Mouse (Mus musculus) lung, postnatal 36 days (tissue): Measurements from ENCODE around the gene Gm17660.

ENCODE experiments used
- DNase-seq: peaks from one replicate; pipeline ENCODE4 v3.0.0; 2022; ENCODE audit warnings: mixed read lengths

Gm17660 gene

DNA sequence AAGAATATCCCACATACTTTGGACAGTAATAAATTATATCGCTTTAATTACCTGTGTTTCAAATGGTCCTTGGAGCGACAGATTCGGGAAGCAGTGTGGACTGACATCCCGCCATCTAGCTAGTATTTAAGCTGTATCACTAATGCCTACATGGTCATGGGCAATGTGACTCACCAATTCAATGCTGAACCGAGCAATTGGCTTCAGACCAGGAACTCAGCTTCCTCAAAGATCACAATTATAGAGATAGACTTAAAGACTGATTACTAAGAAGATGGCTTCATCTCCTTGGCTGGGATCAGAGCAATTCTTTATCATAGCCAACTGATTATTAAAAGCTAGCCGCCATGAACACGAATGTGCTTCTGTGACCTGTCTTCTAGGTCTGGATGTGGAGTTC, at the start of gene Gm17660:
Gm17660 (minus strand) TSS at position 101 of the 400 bp plus-strand sequence.
- DNase-seq: no peak

DNA sequence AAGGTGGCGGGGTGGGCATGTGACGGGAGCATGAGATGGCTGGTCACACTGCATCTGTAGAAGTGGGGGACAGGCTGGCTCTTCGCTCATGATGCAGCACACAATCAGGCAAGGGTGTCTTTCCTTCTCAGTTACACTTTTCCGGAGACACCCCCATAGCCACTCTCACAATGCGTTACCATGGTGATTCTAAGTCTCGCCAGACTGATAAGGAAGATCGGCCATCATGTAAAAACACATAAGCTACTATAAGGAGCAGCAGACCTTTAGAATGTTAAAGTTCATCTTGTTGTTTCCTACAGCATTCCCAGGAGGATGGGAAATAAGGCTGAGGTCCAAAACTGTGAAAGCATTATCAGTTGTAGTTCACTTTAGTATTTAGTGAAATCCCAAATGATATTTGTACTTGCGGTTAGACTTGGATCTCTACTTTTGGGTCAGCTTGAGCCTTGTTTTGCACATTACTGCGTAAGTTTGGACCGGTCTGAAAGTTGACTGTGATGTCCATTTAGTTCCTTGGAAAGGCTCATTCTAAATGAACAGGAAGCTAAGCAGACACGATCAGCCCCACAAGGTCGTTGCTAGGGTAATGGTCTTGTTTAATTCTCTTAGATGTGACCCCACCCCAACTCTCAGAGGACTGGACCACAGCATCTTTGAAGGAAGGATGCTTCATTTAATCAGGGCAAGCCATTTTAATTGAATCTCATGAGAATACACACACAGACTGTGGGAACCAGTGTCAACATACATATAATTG, 49.3 kb upstream of the Gm17660 start:
- DNase-seq: no peak

DNA sequence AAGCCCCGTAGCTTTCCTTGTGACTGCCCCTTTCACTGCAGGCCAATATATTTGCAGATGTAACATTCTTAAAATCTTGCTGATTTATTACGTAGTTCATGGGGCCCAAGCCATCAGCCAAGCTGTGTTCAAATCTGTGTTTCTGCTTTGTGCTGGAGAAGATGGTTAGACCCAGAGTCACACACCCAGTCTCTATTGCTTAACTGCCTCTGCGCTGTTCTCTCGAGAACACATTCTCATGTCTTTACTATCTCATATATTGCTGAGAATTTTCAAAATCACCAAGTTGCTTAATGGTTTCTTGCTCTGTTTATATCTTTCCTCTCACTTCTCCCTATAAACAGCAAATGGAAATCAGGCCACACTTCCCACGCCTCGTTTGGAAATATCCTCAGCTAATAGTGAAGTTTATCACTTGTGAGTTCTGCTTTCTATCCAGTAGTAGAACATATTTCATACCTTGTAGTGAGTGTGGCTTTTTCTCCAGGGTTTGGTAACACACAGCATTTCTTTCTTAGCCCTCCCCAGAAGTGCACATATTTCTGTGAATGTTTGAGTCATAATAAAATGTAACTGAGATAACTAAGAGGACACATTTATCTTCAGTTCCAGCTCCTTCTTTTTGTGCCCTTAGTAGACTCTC, 46.7 kb upstream of the Gm17660 start:
- DNase-seq: peak; percentile 30

DNA sequence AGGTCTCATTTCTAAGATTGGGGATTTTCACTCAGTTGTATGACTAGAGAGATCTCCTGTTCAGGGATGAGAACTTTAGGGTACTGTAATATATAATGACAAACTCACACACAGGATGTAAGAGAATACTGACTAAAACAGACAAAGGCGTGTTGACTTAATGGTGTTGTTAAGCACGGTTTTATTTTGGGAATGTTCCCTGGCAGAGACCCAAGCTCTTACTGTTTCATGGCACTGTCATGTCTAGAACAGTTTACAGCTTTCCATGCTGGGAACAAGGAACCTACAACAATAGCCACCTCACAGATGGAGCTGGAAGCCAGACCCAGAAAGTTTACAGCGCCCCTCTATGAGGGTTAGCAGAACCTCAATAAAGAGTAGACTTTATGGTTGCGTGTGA, 38.5 kb upstream of the Gm17660 start:
- peak; percentile 90 for DNase-seq

DNA sequence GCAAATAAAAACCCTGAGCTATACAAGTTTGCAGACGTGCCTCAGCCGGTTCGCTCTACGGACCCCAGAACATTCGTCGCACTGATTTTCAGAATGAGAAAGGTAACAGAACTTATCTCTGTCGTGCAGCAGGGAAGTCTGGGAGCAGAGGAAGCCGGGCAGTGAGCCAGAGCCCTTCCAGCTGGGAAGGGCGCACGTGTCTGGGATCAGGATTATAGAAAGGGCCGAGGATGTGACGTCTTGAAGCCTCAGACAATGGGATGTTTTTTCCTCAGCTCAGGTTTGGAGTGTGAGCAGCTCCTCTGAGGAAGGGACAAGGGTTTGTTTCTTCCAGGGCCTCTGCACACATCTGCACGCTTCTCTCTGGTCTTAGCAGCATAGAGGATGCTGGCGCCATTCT, 37.7 kb upstream of the Gm17660 start:
- DNase-seq: peak; percentile 92

DNA sequence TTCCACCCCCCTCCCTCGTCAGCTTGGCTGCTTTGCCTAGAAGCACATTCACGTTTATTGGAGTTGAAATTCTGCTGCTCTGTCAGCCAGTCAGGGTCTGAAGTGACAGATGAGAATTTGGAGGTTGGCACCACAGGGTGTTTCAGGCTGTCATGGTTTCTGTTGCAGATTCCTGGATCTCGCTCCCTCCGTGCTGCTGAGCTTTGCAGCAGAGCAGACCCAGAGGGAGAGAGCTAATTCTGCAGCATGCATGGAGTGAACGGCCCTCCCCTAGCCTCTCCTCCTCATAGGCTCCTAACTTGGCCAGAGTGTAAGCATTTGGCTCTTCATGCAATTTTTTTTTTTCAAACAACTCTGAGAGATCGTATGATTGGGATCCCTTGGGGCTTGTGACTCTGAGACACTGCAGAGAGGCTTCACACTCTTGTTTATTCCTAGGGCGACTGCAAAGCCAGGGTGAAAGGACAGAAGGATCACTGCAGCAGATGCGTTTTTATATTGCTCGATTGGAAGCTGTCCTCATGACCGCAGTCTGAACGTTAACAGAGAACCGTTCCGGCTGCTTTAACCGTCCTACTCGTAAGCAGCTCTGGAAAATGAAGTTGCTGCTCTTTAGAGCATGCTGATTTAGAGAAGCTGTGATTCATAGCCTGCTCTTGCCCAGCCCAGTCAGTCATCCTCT, 36.2 kb upstream of the Gm17660 start, which contains the start of gene Sparcl1:
Sparcl1 (minus strand) TSS at position 243 of the 682 bp plus-strand sequence.
- peak; percentile 55 for DNase-seq

DNA sequence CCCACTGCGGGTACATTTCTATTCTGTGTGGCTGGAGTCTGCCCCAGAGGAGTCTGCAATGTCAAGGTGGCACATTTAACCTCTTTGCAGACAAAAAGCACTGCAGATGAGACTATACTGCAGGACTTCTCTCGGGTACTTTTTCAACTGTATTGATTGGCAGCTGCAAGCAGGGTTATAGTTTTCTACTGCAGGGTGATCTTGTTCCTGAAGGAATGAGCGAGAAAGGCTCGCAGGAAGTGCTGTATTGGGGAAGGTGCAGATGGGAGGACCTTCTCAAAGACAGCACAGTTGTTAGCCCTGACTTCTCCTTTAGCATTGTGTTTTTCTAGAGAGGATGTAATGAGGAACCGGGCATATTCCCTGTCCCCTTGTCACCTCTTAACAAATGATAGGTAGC, 35.1 kb upstream of the Gm17660 start:
- no peak for DNase-seq

DNA sequence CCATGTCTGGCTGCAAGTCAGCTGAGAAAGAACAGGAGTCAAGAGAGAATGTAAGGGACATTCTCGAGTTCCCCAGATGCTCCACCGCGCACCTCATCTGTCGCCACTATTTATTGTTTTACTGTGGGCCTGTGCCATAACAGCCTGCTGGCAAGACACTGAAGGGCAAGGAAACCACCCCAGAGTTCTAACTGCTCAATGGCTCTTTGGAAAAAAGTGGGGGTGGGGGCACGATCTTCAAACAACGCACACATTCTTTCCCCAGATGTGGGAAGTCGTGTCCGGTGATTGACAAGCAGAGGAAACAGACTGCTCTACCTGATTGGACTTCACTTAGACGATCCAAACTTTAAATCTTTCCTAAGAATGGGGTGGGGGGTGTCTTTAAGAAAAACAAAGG, 34.6 kb upstream of the Gm17660 start:
- peak; percentile 42 for DNase-seq

DNA sequence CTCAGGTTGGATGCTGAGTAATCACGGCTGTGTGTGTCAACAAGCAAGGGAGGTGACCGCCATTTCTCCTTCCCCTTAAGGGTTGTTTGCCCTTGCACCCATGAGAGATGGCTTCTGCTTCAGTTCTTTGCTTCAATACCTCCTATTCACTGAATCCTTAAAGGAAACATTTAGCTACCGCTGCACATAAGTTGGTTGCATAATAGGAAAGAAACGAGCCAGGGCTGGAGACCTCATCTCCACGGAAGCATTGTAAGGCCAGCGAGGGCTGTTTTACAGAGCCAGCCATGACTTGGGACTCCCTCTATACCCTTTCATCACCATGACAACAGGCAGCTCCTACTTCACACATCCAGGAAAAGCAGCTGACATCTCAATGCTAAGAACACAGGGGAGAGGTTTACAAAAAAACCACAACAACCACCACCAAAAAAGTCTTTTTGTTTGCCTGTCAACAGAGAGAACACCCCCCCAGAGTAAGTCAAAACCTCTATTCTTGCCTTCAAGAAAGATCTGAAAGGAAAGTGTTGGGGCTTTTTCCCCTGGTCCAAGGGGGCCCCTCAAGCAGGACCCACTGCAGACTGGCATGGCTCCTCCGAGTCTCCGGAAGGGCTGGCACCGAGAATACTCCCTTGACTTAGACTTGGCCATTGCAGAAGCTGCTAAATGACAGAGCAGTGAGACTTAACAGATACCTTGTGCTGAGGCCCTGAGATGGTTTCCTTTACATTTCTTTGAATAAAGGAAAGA, 32.9 kb upstream of the Gm17660 start:
- no peak for DNase-seq

DNA sequence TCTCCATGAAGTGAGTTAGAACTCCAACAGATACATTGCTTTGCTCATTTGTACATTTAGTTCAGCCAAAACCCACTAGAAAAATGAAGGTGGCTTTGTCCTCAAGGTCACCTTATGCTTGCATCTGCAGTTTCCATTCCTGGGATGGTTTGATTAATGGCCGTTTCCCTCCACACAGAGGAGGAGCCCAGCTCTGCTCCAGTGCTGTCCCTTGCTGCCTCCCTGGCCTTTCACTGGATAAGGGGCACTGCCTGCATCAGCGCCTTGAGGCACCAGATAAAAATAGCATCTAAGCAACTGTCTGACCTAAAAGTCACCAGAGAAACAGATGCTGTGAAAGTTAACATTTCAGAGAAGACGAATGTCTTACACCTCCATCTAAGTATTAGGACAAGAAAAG, 32.1 kb upstream of the Gm17660 start:
- DNase-seq: no peak

DNA sequence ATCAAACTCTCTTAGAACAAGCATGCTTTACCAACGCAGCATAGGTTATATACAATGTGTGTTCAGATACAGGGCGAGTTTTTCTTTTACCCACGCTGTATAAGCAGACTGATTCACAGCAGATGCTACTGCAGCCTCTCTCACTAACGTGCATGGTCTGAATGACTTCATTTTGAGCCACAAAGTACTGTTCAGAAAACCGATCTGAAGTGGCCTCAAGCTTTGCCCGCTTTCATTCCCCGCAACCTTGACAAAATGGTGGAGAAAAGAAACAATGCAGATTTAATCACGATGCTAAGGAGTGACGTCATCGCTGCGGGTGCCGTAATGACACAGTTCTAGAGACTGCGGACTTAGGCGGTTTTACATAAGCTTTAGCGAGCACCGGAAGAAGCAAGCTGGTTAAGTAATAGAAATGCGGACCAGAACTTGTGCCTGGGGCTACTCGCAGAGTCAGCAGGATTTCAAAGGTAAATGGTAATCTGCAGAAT, 31.5 kb upstream of the Gm17660 start:
- DNase-seq: no peak

DNA sequence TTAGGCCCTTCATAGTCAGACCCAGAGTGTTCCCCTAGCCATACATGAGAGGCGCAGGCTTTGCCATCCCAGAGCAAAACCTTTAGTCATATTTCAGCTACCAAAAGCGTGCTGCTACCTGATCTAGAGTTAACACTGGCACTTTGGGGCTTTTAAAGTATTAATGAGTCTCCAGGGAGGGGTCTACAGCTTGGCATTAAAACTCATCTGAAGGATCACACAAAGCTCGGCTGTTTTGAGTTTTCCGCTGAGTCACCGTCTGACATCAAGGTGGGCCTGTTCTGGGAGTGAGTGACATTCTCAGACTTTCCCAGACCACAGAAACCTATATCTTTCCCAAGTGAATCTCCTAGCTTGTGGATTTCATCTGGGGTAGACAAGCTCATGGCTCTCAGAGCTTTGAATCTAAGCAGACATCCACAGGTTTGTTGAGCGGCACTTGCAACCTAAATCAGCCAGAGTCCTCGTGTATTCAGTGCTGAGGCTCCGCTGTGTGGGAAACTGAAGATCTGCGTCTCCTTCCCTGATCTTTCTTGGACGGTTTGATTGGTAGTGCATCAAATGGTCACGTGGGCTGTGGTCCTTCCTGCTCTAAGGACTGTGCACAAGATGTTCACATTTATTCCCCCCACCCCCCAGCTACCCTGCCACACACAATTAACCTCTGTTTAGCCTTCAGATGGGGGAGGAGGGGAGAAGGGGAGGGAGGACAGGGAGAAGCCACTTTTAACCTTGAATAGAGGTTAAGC, 30.9 kb upstream of the Gm17660 start:
- DNase-seq: no peak

DNA sequence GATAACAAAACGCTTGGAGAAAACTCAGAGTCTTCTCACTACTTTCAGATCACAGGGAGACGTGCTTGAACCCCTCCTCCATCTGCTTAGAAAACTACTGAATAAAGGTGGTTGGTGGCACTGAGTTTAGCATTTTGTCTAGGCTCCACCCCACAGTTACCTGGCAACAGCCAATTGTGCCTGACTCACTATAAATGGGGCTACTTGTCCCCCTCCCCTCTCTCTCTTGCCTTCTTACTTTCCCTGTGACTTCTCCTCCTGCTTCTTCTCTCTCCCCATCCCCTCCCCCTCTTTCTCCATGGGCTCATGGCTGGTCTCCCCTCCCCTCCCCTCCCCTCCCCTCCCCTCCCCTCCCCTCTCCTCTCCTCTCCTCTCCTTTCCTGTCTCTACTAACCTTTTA, 26.7 kb upstream of the Gm17660 start:
- DNase-seq: no peak

DNA sequence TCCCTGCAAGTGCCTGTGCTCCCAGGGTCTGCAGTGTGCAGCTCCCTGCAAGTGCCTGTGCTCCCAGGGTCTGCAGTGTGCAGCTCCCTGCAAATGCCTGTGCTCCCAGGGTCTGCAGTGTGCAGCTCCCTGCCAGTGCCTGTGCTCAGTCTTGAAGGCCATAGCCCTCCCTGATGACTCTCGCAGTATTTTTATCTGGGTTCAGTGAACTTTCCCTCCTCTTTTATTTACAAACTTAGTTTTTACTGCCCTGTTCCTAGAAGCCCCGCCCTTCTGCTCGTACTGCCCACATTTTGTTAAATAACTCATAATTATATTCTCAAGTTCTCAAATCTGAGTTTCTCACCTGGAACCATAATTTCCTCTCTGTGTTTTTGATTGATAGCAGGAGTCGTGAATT, 25.8 kb upstream of the Gm17660 start:
- DNase-seq: no peak

DNA sequence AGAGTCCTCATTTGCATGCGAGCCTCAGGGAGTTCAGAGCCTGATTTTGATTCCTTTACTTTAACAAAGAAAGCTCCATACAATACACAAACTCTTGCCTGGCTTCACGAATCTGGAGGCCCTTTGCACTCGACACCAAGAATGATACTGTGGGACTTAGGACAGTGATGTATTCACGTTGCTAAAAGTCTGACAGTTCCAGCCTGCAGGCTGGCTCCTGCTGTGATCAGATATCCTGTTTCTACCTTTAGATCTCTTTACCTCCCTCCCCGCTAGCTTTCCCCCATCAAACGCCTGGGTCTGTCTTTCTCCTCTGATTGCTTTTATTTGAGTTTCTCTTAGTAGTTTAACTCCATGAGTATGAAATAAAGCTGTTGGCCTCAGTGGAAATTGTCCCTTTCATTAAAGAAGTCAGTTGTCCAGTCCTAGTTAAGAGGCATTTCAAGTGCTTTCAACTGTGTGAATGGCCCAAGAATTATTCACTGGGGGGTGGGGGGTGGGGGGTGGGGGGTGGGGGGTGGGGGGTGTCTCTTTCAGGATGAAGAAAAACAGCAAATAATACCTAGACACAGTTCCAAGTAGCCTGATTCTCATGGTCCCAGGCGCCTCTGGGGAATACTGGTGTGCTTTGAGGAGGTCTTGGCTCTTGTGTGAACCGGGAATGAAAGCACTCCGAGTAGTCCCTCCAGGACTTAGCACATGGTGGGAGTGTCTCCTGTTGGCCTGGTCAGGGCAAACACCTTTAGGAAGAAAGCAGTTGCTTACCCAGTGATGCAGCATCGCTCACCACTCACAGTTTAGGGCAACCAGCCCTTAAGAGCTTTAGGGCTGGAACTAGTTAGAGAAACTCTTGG, 24.5 kb upstream of the Gm17660 start:
- DNase-seq: no peak

DNA sequence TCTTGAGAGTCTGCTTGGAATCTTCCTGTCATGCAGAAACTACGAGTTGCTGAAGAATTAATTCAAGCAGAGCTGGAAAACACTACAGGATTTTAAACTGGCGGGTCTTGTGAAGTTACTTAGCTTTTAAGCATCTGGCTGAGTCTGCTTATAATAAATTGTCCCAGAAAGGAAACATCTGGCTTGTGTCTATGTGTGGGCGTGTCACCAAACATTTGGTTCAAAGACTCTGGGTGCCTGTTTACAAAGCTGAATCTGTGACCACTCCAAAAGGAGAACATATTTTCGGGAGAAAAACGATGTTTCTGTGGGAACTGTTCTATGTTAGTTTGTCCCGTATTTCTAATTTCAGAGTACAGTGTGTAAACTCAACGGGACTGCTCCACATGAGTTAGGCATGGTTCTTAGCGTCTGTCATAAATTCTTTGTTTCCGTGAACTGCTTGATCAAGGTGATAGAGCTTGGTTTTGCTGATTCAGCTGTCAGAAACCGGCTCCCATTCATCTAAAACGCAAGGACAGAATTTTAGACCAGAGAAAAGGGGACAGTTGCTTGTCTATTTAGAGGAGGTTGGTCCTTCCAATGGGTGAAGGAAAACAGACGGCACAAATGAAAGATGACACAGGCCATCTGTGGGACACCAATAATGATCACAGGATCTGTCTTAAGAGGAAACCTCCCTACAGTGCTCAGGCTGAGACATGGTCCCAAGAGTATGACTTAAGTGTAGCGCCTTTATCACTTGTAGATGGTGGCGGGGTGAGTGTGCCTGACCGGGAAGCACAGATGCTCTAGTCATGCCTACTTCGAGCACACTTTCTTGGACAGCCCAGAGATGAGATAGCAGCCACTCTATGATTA, 18.9 kb upstream of the Gm17660 start:
- peak; percentile 82 for DNase-seq

DNA sequence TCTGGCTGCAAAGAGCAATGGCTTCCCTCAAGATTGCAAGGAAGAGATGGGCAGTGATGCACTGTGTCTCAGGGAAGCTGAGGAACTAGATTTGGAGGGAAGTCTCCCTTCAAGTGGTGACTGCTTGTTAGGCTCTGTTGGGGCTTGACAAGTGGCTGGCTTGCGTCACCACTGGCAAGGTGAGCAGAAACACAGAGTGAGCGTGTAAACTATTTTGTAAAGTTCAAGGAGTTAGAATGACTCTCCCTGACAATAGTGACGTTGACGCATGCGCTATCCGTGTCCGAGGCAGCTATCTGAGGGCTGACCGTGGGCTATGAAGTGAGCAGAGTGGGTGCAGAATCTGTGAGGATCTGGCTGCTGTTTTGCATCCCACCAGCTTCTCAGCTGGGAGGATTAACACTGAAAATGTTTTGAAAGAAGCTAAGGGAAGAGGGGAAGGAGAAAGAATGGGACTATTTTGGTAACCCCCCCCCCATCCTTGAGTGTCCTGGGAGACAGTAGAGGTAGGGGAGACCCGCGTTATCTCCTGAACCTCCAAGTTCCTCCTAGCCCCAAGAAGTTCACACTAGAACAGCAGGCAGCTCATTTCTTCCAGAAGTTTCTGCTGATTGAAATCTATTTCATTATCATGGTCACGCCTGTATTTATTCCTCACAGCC, 18.1 kb upstream of the Gm17660 start:
- DNase-seq: peak; percentile 83

DNA sequence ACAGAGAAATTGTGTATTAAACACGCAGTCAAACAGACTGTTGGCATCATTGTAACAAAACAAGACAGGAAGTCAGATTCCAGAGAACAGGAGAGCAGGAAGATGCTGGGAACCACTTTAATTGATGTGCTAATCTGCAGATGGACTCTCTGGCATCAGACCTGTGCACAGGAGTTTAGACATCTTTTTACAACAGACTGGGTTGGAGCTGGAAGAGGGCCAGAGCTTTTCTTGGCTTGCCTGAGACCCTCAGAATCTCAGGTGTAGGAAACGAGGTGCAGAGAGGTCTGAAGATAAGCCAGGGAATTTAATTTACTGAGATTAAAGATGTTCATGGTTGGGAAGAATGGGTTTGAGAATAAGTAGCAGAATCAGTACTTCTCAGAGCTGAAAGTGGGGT, 12.3 kb upstream of the Gm17660 start:
- DNase-seq: no peak

DNA sequence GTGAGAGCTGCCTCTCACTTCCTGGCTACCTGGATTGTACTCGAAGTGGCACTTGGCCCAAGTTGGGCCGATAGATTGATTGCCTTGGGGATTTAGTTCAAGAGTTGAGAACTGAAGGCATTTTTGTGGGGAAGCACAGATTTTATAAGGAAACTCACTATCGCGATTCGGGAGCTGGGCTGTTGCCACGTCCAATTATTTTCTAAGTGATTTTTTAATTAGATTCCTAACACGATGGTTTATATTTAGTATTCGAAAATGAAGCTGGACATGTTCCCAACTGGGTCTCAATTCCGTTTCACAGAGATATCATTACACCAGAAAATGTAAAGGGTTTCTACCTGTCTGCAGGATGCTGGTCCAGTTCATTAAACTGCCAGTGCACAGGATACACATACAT, 8.0 kb upstream of the Gm17660 start:
- no peak for DNase-seq

DNA sequence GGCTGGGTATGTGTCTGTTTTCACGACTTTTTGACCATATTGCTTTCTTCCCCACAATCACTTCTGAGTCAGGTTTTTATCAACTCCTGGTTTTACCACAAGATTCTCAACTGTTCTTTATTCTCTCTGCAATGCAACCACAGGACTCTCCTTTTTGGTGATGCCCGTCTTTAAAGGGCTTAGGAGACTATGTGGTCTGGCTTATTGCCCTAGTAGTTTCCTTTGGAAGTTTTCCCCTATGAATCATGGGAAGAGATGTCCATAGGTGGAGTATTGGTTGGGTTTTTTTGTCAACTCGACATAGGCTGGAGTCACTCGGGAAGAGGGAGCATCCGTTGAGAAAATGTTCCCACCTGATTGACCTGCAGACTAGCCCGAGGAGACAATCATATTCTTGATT, 3.3 kb upstream of the Gm17660 start:
- DNase-seq: no peak
